Mouse (Mus musculus): ENCODE results near the gene Psmb3. TPM values are rescaled to one million over a fixed set of nuclear protein-coding genes. Genes with fewer than 3 reads are reported as not detected.
A peak's percentile ranks its signal among the peaks of the same experiment; 100 is the strongest.

Psmb3 gene
- total and polyA plus RNA-seq, 3 experiments = 648 to 914 TPM; not detected in 1

GRCm38 (mm10) chr11:97745331-97745721 is 42.1 kb downstream of the Psmb3 start:
- Histone ChIP-seq H3K4me1 (ENCODE audit: control insufficient read depth in 1 of 2, insufficient read depth in 2 of 2, low read length in 2 of 2) (peaks cover 2 to 7% of the 10 kb centered on the region in 2 experiments; a peak in 2 of 4 replicates), H3K9ac (ENCODE audit: control insufficient read depth, low read depth, low read length, poor library complexity, severe bottlenecking) (peak overlapping the region; percentile 48), H3K27me3 (ENCODE audit: control insufficient read depth in 1 of 2, insufficient read depth in 2 of 2, low read length in 2 of 2) (no peaks in the 10 kb centered on the region), H3K36me3 (ENCODE audit: control insufficient read depth in 1 of 2, insufficient read depth in 2 of 2, low read length in 2 of 2) (peaks cover under 1 to 12% of the 10 kb centered on the region in 2 experiments; a peak in 3 of 4 replicates), H3K9me3 (replicated peaks; ENCODE audit: insufficient read depth, low read length) (no peaks in the 10 kb centered on the region), H3K79me2 (ENCODE audit: control insufficient read depth, insufficient read depth, low read length, poor library complexity) (peaks cover 34% of the 10 kb centered on the region), H3K4me3 (ENCODE audit: control insufficient read depth in 1 of 2, insufficient read depth in 1 of 2, low read depth in 2 of 2, low read length in 2 of 2) (peak overlapping the region; percentile 49 to 86), H3K27ac (ENCODE audit: control insufficient read depth, low read depth, low read length) (no peak overlapping the region)
- TF ChIP-seq BHLHE40 (IDR thresholded peaks at IDR 0.05; ENCODE audit: borderline replicate concordance, low read depth, low read length) = no peak
- peak; percentile 67; the same call in 1 of the 2 replicates for TF ChIP-seq MYC (IDR thresholded peaks at IDR 0.05; ENCODE audit: low read depth, low read length)
- TF ChIP-seq MAX (IDR thresholded peaks at IDR 0.05; ENCODE audit: low read length) = no peak
- TF ChIP-seq GABPA (IDR thresholded peaks at IDR 0.05; ENCODE audit: low read depth, low read length) = no peak
- no peak for TF ChIP-seq E2F4 (IDR thresholded peaks at IDR 0.05; ENCODE audit: borderline replicate concordance, low read depth, low read length)
- TF ChIP-seq GATA1 (IDR thresholded peaks at IDR 0.05; ENCODE audit: low read depth, low read length) = no peak
- no peak for TF ChIP-seq POLR2A (IDR thresholded peaks at IDR 0.05; ENCODE audit: control insufficient read depth in 1 of 2, insufficient read depth in 1 of 2, low read depth in 1 of 2, low read length in 2 of 2, poor library complexity in 1 of 2)
- no peak; the same call in 1 of the 2 replicates for TF ChIP-seq TBP (IDR thresholded peaks at IDR 0.05; ENCODE audit: low read depth, low read length)
- TF ChIP-seq POLR2AphosphoS2 (IDR thresholded peaks at IDR 0.05; ENCODE audit: low read length) = 0 out of 2 replicates have a peak, but pooled peaks have one; percentile 14
- DNase-seq (ENCODE audit: low read depth, low spot score) = no peak

GRCm38 (mm10) chr11:97747773-97748172 is 44.6 kb downstream of the Psmb3 start:
- Histone ChIP-seq H3K4me3 (ENCODE audit: control insufficient read depth in 1 of 2, insufficient read depth in 1 of 2, low read depth in 2 of 2, low read length in 2 of 2) (no peak overlapping the region), H3K27me3 (ENCODE audit: control insufficient read depth in 1 of 2, insufficient read depth in 2 of 2, low read length in 2 of 2) (no peaks in the 10 kb centered on the region), H3K4me1 (ENCODE audit: control insufficient read depth in 1 of 2, insufficient read depth in 2 of 2, low read length in 2 of 2) (peaks cover 2 to 6% of the 10 kb centered on the region in 2 experiments; a peak in 2 of 4 replicates), H3K9me3 (replicated peaks; ENCODE audit: insufficient read depth, low read length) (no peaks in the 10 kb centered on the region), H3K79me2 (ENCODE audit: control insufficient read depth, insufficient read depth, low read length, poor library complexity) (peaks cover 18% of the 10 kb centered on the region), H3K27ac (ENCODE audit: control insufficient read depth, low read depth, low read length) (no peak overlapping the region), H3K9ac (ENCODE audit: control insufficient read depth, low read depth, low read length, poor library complexity, severe bottlenecking) (no peak overlapping the region), H3K36me3 (ENCODE audit: control insufficient read depth in 1 of 2, insufficient read depth in 2 of 2, low read length in 2 of 2) (peaks cover 2 to 11% of the 10 kb centered on the region in 2 experiments; a peak in 3 of 4 replicates)
- no peak for DNase-seq (ENCODE audit: low read depth, low spot score)
- no peak for TF ChIP-seq TAL1 (IDR thresholded peaks at IDR 0.05; ENCODE audit: low read length)
- no peak for TF ChIP-seq KAT2A (conservative IDR thresholded peaks at IDR 0.05; ENCODE audit: low read depth, low read length)
- TF ChIP-seq MYC (IDR thresholded peaks at IDR 0.05; ENCODE audit: low read depth, low read length) = no peak
- no peak for TF ChIP-seq RCOR1 (IDR thresholded peaks at IDR 0.05; ENCODE audit: low read depth, low read length)
- no peak for TF ChIP-seq SMC3 (IDR thresholded peaks at IDR 0.05; ENCODE audit: low read depth, low read length)
- no peak for TF ChIP-seq ZKSCAN1 (IDR thresholded peaks at IDR 0.05; ENCODE audit: low read depth, low read length)
- no peak for TF ChIP-seq POLR2A (IDR thresholded peaks at IDR 0.05; ENCODE audit: control insufficient read depth in 1 of 2, insufficient read depth in 1 of 2, low read depth in 1 of 2, low read length in 2 of 2, poor library complexity in 1 of 2)
- no peak for TF ChIP-seq SIN3A (IDR thresholded peaks at IDR 0.05; ENCODE audit: low read length)
- TF ChIP-seq NRF1 (IDR thresholded peaks at IDR 0.05; ENCODE audit: insufficient read depth, low read depth, low read length, poor library complexity, severe bottlenecking) = no peak

All from MEL (cell line).